Mouse (Mus musculus): ENCODE data around the gene Dgkg. TPM values are rescaled to one million over a fixed set of nuclear protein-coding genes. Genes with fewer than 3 reads are reported as not detected.

The Dgkg gene
- total RNA-seq, 2 experiments from 2014 or later = 12.1 to 24.4 TPM

DNA sequence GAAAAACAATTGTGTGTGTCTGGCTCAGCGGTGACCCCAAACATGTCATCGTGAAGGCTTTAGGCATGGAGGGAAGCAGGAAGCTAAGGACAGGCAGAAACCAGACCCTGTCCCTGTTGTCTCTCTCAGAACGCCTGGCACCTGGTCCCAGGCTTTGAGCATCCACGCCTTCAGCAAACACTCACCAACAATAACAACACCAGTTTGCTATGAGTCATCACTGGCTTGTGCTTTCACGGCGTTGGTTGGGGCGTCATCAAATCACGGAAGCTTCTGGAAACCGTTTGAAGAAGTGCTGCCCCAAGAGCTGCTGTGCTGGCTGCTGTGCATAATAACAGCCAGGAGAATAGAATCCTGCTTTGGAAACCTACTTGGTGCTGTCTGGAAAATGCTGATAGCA is 54.6 kb downstream of the Dgkg start:
- no peak for ATAC-seq (replicated peaks; ENCODE audit: poor library complexity, severe bottlenecking)

DNA sequence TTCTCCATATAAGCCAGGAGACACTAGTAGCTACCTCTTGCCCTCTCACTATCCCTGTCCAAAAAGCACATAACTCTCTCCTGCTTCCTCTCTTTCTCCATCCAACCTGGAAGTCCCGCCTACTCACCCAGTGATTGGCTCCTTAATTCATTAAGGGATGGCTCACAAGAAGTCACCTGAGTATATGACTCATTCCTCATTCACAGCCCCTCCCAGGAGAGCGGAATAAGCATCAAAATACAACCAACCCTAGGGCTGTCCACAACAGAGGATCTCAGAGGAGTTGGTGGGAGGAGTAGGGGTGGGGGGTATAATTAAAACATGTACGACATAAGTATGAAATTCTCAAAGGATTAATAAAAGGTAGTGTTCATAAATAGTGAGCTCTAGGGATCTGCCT is 55.3 kb downstream of the Dgkg start:
- no peak for ATAC-seq (replicated peaks; ENCODE audit: poor library complexity, severe bottlenecking)

DNA sequence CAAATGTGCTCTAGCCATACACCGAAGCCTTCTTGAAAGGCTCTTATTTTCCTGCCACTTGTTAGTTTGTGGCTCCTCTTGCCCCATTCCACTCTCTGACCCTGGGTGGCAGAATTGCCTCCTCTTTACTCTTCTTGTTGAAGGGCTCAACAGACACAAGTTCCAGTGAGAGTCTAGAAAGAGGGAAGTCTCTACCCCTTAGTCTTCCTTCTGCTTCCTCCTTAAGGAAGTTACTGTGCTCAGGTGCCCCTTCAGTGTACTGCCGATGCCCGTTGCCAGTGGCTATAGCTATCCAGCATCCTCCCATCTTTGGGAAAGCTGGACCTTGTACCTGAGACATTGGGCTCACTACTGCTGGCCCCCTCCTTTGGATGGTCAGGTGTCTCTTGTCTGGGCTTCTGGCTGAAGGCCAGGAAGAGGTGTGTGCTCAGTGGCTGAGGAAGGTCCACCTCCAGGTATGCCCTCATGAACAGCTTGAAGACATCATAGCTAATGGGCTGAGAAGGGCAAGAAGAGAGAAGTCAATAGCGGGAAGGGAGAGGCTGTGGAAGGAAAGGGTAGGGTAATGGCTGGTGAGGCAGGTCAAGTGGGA is 56.8 kb downstream of the Dgkg start:
- peak; percentile 77 for ATAC-seq (replicated peaks; ENCODE audit: poor library complexity, severe bottlenecking)

DNA sequence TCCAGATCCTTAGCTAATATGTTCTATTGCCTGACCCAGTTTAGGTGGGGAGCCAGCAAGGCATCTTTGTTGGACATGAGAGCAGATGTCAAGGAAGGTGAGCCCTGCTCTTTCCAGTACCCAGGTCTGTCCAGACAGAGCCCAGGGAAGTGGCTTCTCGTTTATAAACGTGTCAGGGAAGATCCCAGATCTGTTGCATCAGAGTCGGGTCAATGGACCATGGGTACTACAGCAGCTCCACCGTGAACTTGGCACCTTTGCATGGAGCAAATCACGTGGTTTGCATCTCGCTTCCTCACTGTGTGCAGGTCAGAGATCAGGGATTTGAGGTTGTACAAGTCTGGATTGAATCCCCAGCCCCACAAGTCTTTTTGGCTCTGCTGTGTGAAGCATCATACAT is 58.3 kb downstream of the Dgkg start:
- ATAC-seq (replicated peaks; ENCODE audit: poor library complexity, severe bottlenecking) = no peak

DNA sequence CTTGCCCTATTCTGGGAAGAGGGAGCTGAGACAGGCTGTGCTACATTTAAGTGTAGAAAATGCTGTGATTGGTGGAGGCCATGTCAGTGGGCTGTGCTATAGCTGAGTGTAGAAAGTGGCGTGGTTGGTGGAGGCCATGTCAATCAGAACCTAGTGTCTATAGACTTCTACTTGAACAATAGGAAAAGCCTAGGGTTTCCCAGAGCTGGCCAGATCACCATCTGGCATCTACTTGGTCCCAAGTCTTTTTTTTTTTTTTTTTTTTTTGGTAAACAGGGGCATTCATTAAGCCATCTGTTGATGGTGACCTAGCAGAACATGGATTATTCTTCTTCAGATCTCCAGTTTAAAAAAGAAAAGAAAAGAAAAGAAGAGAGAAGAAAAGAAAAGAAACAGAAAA is 60.6 kb downstream of the Dgkg start:
- ATAC-seq (replicated peaks; ENCODE audit: poor library complexity, severe bottlenecking) = no peak

DNA sequence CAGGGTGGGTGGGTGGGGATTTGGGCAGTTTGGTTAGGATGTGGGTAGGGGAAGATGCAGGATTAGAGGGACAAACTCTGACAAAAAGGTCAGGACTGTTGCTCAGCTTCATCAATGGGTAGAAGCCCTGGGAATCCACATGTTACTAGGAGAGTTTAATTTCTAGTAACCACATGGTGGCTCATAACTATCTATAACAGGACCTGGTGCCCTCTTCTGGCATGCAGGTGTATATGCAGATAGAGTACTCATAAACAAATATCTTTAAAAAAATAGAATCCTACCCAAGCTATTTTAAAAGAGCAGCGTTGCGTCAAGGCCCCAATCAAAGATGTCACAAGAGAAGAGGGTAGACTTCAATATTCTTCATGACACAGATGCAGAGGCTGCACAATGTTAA is 63.1 kb downstream of the Dgkg start:
- ATAC-seq (replicated peaks; ENCODE audit: poor library complexity, severe bottlenecking) = no peak

DNA sequence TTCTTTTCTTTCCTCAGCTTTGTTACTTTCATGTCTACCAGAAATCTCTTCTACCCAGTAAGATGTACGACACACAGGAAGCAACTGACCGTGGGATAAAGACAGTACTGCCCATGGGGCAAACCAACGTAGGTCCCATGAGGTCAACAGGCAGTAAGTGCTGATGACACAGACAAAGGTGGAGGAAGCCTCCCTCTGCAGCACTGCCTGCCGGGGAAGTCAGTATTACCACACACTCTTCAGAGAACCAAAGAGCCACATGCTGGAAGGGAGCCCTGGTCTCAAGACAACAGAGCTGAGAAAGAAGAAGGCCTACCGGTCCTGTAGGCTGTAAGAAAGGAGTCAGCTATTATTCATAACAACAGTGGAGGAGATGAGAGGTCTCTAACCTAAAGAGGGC is 67.4 kb downstream of the Dgkg start:
- peak; percentile 70 for ATAC-seq (replicated peaks; ENCODE audit: poor library complexity, severe bottlenecking)

DNA sequence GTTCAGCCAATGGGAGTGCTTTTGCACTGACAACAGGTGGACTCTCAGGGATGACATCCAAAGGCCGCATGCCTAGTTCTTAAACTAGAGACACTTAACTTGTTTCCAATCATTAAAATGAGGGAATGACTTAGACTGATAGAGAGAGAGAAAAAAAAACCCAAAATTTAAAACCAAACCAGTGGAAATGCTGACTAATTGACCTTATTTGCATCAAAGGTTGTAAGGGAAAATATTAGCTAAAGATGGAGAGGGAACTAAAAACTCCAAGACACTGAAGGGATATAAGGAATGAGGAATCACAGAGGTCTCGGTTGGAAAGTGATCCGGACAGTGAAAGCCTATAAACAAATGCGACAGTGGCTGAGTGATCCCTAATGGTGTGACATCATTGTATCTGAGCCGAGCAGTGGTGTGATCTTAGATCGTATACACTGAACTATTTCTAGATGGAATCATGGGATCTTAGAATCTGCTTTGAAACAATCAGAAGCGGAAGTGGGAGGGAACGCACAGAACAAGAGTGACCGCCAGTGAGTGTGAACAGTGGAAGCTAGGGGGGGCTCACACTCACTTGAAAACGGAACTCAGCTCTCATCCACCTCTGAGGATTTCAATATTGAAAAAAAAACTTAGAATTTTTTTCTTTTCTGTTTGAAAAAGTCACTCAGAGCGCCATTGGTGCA is 70.7 kb downstream of the Dgkg start:
- no peak for ATAC-seq (replicated peaks; ENCODE audit: poor library complexity, severe bottlenecking)

DNA sequence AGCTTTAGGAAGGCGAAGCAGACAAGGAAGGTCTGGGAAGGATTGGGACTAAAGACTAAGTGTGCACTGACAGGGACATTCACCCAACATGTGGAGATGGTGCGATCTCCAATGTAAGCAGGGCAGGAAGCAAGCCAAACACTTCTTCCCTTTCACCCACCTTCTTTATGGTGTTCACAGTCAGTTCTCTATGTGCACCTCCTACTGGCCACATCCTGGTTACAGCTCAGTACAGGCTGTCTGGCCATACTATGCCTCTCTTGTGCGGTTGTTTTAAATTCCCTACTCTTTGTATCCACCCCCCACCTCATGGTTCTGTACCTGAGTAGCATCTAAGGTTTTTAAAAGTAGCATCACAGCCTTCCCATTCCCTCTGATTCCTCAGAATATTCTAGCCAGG is 71.5 kb downstream of the Dgkg start:
- no peak for ATAC-seq (replicated peaks; ENCODE audit: poor library complexity, severe bottlenecking)

DNA sequence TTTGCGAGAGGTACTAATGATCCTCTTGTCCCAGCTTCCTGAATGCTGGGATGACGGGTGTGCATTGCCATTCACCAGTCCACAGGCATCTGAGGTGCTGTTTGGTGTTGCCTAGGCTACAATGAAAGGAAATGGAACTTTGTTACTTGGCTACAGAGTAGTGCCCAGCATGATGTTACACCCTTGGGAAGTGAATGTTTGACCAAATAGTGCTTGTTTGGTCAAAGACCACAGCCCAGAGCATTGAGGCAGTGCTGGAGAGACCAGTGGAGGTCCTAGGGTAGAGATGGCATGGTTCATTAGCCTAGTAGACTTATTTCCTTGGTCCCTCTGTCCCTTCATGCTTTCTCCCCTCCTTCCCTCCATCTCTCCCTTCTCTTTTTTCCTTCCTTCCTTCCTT is 73.6 kb downstream of the Dgkg start:
- no peak for ATAC-seq (replicated peaks; ENCODE audit: poor library complexity, severe bottlenecking)

DNA sequence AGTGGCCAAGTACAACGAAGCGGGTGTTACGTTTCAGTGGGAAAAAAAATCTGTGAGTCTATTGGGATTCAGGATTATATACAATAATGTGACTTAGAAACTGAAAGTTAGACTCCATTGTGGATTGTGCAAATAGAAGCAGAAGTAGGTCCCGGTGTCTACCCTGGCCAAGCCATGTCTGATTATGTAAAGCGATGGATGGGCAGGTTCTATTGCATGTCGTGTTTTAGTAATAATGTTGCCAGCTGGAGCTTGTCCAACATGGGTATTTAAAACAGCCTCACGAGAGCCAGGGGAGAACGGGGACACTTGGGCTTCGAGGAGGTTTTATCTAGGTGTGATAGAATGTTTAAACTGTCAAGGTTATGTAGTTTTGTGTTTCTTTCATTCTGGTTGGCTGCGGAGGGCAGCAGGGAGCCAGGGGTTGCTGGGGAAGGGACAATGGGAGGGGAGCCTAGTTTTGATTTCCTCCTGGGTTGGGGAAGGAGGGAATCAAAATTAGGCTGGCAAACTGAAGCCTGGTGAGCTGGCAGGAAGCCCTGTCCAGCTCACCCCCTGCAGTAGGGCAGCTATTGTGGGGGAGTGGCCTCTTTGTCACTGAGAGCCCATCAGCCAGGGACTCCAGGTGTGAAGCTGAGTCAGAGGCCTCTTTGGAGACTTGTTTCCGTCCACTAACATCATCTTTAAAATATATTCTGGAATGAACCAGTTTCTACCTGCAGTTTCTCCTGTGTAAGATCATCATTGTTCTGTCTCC is 74.7 kb downstream of the Dgkg start:
- peak; percentile 55; the same call in 1 of the 2 replicates for ATAC-seq (replicated peaks; ENCODE audit: poor library complexity, severe bottlenecking)

DNA sequence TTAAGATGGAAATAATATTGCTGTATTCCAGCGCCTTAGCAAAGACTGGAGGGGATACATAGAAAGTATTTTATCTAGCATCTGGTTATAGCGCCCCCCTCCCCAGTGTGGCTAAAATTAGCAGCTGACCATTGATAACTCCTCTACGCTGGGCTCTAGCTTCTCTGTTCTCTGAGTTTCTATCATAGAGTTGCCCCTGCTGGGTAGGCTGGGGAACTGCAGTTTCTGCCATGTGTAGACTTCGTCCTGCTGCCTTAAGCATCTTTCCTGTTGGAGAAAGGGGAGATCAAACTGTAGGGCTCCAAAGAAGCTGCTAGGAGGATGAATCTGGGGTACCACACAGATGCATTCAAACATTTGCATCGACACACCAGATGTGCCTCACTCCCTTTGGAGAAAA is 76.9 kb downstream of the Dgkg start:
- ATAC-seq (replicated peaks; ENCODE audit: poor library complexity, severe bottlenecking) = peak; percentile 42

DNA sequence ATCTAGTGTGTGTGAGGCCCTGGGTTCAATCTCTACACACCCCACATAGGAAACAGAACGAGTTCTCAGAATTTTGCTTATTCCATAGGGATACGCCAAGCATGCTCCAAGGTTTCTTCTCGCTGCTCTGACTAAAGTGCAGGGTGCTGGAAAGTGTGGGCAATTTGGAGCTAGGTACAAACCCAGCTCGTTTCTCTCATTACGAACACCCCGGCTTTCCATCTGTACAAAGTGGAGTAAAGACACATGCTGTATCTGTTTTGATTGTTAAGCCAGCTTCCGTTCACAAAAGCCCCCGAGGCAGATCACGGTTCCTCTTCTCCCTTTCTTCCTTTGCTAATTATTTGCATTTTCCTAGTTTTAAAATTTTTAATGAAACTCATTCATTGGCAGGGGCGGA is 78.1 kb downstream of the Dgkg start:
- ATAC-seq (replicated peaks; ENCODE audit: poor library complexity, severe bottlenecking) = no peak

DNA sequence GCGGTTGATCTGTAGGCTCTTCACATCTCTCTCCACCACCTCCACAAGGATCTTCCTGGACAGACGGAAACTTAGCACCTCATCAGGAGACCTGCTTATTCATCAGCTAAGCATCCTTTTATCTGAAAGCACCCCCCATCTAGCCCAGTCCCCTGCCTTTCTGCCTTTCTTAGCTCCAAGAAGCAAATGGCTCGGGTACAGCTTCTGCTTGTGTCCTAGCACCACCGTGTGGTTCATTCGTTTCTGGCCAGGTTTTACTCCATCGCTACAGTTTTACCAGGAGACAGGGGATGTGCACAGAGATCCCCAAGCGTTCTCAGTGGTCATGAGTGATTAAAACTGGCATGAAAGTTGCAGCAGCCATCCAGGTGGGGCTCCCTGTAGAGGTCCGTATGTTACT is 79.4 kb downstream of the Dgkg start:
- no peak for ATAC-seq (replicated peaks; ENCODE audit: poor library complexity, severe bottlenecking)

DNA sequence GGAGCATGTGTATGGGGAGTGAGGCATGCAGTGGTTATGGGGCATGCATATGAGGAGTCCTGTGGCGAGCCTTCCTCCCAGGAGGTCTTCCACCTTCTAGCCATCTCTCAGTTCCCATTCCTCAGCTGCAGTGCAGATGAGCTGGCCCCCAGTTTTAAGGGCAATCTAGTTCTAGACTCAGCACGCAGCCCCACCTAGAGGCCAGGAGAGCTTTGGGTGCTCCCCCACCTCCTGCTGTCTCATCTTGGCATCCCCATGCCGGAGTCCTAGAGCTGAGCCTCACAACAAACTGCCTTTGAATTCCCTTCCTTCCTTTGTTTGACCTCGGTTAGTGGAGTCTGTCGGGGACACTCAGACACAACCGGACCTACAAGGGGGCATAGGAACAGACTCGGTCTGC is 82.9 kb downstream of the Dgkg start:
- no peak for ATAC-seq (replicated peaks; ENCODE audit: poor library complexity, severe bottlenecking)

DNA sequence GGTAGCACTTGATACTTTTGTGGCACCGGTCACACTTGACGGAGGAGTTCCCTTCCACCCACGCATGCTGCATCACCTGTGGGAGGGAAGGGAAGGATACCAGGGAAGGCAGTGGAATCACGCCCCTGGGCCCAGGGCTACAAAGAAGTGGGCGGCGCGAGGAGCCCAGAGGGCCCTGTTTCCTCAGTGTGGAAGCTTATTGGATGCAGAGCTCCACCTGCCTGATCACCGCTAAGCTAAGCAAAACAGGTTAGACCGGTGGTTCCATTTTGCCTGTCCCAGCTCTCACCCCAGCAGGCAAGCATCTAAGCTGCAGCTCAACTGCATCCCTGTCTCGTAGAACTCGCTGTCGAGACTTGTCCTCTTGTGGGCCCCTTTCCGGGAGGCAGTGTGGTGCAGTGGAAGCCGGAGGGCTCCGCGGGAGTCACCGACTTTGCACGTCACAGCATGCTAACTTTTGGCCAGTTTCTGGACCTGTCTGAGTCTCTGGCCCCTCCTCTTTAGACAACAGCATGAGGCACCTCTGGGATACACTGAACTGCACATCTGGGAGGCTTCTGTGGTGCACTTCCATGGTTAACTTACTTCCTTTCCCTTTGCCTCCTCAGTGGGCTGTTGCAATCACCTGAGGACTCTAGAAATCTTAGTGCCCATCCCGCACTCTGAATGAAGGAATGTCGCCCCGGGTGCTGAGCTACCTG is 84.2 kb downstream of the Dgkg start:
- ATAC-seq (replicated peaks; ENCODE audit: poor library complexity, severe bottlenecking) = no peak

DNA sequence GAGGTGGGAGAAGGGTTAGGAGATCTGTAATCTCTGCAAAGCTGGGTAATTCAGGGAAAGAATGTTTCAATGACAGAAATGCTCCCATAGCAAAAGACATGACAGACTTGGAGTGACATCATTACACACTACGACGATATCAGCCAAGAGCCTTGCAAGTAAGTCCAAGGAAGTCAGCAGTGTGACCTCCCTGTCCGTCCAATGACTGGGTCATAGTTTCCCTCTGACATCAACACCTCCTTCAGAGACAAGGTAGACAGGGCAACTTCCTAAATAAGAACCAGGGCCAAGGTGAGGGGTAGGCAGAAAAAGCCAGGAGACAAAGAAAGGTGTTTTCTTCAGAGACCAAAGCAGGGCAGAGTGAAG is 92.1 kb downstream of the Dgkg start:
- no peak for ATAC-seq (replicated peaks; ENCODE audit: poor library complexity, severe bottlenecking)

DNA sequence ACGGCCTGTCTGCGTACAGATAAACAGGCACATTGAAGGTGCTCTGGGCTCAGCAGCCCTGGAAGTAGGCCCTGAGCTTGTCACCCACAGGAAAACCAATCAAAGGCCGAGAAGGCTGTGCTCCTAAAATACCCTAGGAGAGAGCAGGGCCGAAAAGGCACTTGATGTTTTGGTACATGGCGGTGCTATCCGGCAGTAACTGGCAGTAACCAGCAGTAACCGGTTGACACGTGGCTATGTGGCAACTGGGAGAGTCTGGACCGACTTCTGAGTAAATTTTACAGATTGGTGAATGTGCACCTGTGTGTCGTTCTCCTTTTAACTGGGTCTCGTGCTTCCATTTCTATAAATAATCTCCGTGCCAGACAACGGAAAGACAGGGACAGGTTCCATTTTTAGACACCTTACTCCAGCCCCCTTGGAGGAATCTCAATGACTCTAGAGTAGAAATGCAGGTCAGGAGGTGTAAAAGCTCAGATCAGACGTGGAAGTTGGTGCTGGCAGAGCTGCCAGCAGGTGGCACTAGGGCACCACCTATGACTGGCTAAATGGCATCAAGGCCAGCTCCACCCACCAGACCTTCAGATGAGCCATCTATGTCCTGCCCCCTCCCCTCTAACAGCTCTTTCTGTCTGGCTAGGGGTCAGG is 92.6 kb downstream of the Dgkg start:
- peak; percentile 78 for ATAC-seq (replicated peaks; ENCODE audit: poor library complexity, severe bottlenecking)

DNA sequence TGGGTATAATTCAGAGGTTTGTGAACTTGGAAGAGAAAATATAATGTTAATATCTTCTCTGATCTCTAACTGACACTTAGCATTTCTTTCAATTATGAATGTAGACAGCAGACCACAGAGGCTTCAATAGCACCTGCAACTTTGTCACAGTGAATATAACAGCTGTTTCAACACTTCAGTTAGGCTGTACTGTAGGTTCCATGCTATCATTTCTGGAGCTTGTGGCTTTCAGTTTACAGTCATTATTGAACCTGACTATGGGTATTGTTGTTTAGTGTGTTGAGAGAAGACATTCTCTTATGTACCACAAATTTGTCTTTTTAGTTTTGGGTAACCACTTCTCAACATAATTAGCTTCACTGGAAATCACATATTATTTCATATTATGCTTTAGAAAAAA is 93.4 kb downstream of the Dgkg start:
- no peak for ATAC-seq (replicated peaks; ENCODE audit: poor library complexity, severe bottlenecking)

DNA sequence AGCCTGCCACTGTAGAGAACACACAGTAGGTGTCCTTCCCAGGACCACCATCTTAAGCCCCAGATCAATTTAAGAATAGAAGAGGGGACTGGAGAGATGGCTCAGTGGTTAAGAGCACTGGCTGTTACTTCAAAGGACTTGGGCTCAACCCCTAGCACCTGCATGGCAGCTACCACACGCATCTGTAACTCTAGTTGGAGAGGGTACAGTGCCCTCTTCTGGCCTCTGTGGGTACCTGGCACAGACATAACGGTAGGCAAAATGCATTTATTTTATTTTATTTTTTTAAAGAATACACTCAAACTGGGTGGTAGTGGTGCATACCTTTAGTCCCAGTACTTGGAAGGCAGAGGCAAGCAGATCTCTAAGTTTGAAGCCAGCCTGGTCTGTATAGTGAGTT is 102.0 kb downstream of the Dgkg start:
- peak; percentile 52; the same call in 1 of the 2 replicates for ATAC-seq (replicated peaks; ENCODE audit: poor library complexity, severe bottlenecking)

DNA sequence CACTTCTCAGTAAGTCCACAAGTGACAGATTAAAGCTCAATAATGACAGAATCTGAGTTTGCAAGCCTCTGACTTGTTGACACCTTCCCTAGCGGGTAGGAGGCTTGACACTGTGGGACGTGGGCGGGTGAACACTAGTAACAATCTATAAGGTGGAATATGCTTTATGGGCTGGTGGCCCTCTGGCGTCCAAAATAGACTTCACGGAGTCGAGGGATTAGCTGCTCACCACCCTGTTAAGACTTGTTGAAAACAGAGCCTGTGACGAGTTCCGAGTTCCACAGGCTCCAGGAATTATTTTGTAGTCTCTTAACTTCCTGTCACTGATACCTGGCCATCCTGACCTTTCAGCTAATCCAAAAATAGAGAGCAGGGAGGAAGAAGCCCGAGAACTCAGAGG is 104.7 kb downstream of the Dgkg start:
- ATAC-seq (replicated peaks; ENCODE audit: poor library complexity, severe bottlenecking) = no peak
